Mouse (Mus musculus) ES-E14 (cell line): Measurements from ENCODE around the gene Pde8a.

Experiments
- HCFC1 ChIP-seq: IDR thresholded peaks from 2 replicates; pipeline ENCODE4 v1.6.1; 2012; ENCODE audit warnings: low read length, inconsistent platforms, borderline replicate concordance; ENCODE audit not compliant: insufficient read depth
- ZC3H11A ChIP-seq: IDR thresholded peaks from 2 replicates; pipeline ENCODE4 v1.6.1; 2012; ENCODE audit warnings: low read depth, mild to moderate bottlenecking, inconsistent platforms, low read length, borderline replicate concordance

GRCm38 (mm10) chr7:81174654-81175053 is 38.7 kb upstream of the Pde8a start:
- TF ChIP-seq HCFC1 (no peak), ZC3H11A (no peak)
